Mouse (Mus musculus): ENCODE measurements around the gene Impg1. TPM values are rescaled to one million over a fixed set of nuclear protein-coding genes. Genes with fewer than 3 reads are reported as not detected.
A peak's percentile ranks its signal among the peaks of the same experiment; 100 is the strongest.

Gene Impg1
- polyA plus RNA-seq, 1 experiment, result not detected

- no peak for TF ChIP-seq CTCF (IDR thresholded peaks at IDR 0.05; ENCODE audit: borderline replicate concordance, extremely low read depth, insufficient read depth, insufficient read length)
- no peak for TF ChIP-seq POLR2A (IDR thresholded peaks at IDR 0.05; ENCODE audit: borderline replicate concordance, extremely low read depth, insufficient read depth, insufficient read length, poor library complexity, severe bottlenecking)
- no peak for DNase-seq (ENCODE audit: low read depth)
Measured at GRCm38 (mm10) chr9:80313610-80314009, 151.7 kb downstream of the Impg1 start.

DNA sequence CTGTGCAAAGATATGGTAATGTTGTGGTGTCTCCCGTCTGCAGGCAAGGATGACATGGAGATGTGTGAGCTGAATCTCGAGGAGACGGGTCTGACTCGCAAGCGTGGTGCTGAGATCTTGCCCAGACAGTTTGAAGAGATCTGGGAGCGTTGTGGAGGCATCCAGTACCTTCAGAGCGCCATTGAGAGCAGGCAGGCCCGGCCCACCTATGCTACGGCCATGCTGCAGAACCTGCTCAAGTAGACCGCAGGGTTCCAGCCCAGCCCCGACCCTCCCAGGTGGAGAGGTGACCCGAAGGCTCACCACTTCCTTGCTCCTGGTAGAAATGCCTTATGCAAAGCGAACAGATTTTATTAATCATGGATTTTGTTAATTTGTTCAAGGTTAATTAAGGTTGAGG, 157.7 kb downstream of the Impg1 start:
- TF ChIP-seq CTCF (IDR thresholded peaks at IDR 0.05; ENCODE audit: borderline replicate concordance, extremely low read depth, insufficient read depth, insufficient read length), result no peak
- TF ChIP-seq POLR2A (IDR thresholded peaks at IDR 0.05; ENCODE audit: borderline replicate concordance, extremely low read depth, insufficient read depth, insufficient read length, poor library complexity, severe bottlenecking), result no peak
- DNase-seq (ENCODE audit: low read depth), result peak; percentile 25

- peak; percentile 78 for DNase-seq (ENCODE audit: low read depth)
Measured at GRCm38 (mm10) chr9:80306853-80307252, 158.4 kb downstream of the Impg1 start.

GRCm38 (mm10) chr9:80306390-80306789, 158.9 kb downstream of the Impg1 start:
- DNase-seq (ENCODE audit: low read depth), result no peak
- no peak for TF ChIP-seq CTCF (IDR thresholded peaks at IDR 0.05; ENCODE audit: borderline replicate concordance, extremely low read depth, insufficient read depth, insufficient read length)

More at GRCm38 (mm10) chr9:80306853-80307252, 158.4 kb downstream of the Impg1 start:
- no peak for TF ChIP-seq POLR2A (IDR thresholded peaks at IDR 0.05; ENCODE audit: borderline replicate concordance, extremely low read depth, insufficient read depth, insufficient read length, poor library complexity, severe bottlenecking)
- TF ChIP-seq CTCF (IDR thresholded peaks at IDR 0.05; ENCODE audit: borderline replicate concordance, extremely low read depth, insufficient read depth, insufficient read length), result no peak

- DNase-seq (ENCODE audit: low read depth), result peak; percentile 35
- TF ChIP-seq POLR2A (IDR thresholded peaks at IDR 0.05; ENCODE audit: borderline replicate concordance, extremely low read depth, insufficient read depth, insufficient read length, poor library complexity, severe bottlenecking) (no peak), CTCF (IDR thresholded peaks at IDR 0.05; ENCODE audit: borderline replicate concordance, extremely low read depth, insufficient read depth, insufficient read length) (peak; percentile 16; the same call in 1 of the 2 replicates)
Measured at GRCm38 (mm10) chr9:80303518-80303917, 161.8 kb downstream of the Impg1 start.

DNA sequence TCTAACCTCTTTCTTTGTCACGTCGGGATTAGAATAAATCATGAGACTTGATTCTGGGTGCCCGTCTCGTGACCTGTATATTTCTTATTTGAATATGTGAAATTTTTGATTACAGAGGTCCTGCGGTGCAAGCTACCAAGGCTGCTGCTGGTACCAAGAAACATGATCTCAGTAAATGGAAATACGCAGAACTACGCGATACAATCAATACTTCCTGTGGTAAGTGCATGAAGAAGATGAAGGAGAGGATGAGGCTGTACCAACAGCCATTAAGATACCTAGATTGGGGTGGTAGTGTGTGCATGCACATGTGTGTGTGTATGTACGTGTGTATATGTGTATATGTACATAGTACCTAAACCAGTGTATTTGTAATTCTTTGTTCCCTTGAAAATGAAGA, 166.2 kb downstream of the Impg1 start:
- TF ChIP-seq CTCF (IDR thresholded peaks at IDR 0.05; ENCODE audit: borderline replicate concordance, extremely low read depth, insufficient read depth, insufficient read length), result no peak
- no peak for TF ChIP-seq POLR2A (IDR thresholded peaks at IDR 0.05; ENCODE audit: borderline replicate concordance, extremely low read depth, insufficient read depth, insufficient read length, poor library complexity, severe bottlenecking)
- no peak for DNase-seq (ENCODE audit: low read depth)

GRCm38 (mm10) chr9:80296086-80296485, 169.2 kb downstream of the Impg1 start:
- no peak for TF ChIP-seq CTCF (IDR thresholded peaks at IDR 0.05; ENCODE audit: borderline replicate concordance, extremely low read depth, insufficient read depth, insufficient read length)
- DNase-seq (ENCODE audit: low read depth), result peak; percentile 6

- TF ChIP-seq CTCF (IDR thresholded peaks at IDR 0.05; ENCODE audit: borderline replicate concordance, extremely low read depth, insufficient read depth, insufficient read length) (peak; percentile 16; the same call in 1 of the 2 replicates), POLR2A (IDR thresholded peaks at IDR 0.05; ENCODE audit: borderline replicate concordance, extremely low read depth, insufficient read depth, insufficient read length, poor library complexity, severe bottlenecking) (no peak)
Measured at GRCm38 (mm10) chr9:80293056-80293584, 172.2 kb downstream of the Impg1 start.

DNA sequence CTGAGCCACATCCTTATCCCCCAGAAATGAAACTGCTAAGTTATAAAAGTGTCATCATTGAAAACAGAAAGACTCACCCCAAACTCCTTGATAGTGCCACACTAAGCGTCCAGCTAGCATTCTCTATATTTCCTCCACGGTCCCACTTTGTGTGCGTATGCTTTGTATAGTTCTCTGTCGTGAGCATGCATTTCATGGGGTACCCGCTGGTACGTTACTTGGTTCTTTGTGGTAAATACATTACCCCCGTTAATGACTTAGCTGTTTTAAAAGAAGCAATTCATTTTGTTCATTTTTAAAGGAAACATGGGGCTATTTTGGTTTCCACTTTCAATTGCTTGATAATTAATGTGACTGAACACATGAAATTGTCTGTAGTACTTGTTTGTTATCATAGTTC, 178.4 kb downstream of the Impg1 start:
- no peak for DNase-seq (ENCODE audit: low read depth)
- no peak for TF ChIP-seq CTCF (IDR thresholded peaks at IDR 0.05; ENCODE audit: borderline replicate concordance, extremely low read depth, insufficient read depth, insufficient read length)
- no peak for TF ChIP-seq POLR2A (IDR thresholded peaks at IDR 0.05; ENCODE audit: borderline replicate concordance, extremely low read depth, insufficient read depth, insufficient read length, poor library complexity, severe bottlenecking)

More at GRCm38 (mm10) chr9:80293056-80293584, 172.2 kb downstream of the Impg1 start:
- DNase-seq (ENCODE audit: low read depth), result peak; percentile 75

GRCm38 (mm10) chr9:80284539-80285174, 180.6 kb downstream of the Impg1 start:
- TF ChIP-seq CTCF (IDR thresholded peaks at IDR 0.05; ENCODE audit: borderline replicate concordance, extremely low read depth, insufficient read depth, insufficient read length) (no peak), POLR2A (IDR thresholded peaks at IDR 0.05; ENCODE audit: borderline replicate concordance, extremely low read depth, insufficient read depth, insufficient read length, poor library complexity, severe bottlenecking) (no peak)
- no peak for DNase-seq (ENCODE audit: low read depth)

GRCm38 (mm10) chr9:80282426-80282825, 182.9 kb downstream of the Impg1 start:
- TF ChIP-seq CTCF (IDR thresholded peaks at IDR 0.05; ENCODE audit: borderline replicate concordance, extremely low read depth, insufficient read depth, insufficient read length) (no peak), POLR2A (IDR thresholded peaks at IDR 0.05; ENCODE audit: borderline replicate concordance, extremely low read depth, insufficient read depth, insufficient read length, poor library complexity, severe bottlenecking) (no peak)
- DNase-seq (ENCODE audit: low read depth), result no peak

DNA sequence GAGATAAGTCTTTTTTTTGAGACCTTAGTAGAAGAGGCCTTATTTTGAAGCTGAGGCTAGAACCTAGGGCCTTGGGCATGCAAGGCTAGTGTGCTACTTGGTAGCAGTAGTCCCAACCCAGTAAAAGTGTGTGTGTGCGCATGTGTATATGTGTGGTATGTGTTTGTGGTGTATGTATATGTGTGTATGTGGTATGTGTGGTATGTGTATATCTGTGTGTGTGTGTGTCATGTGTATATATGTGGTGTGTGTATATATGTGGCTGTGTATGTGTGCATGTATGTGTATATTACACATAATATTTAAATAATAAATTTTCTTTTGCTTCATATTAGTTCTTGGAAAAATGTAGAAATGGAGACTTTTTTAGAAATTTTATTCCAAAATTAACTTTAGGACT, 184.6 kb downstream of the Impg1 start:
- no peak for DNase-seq (ENCODE audit: low read depth)
- TF ChIP-seq CTCF (IDR thresholded peaks at IDR 0.05; ENCODE audit: borderline replicate concordance, extremely low read depth, insufficient read depth, insufficient read length) (no peak), POLR2A (IDR thresholded peaks at IDR 0.05; ENCODE audit: borderline replicate concordance, extremely low read depth, insufficient read depth, insufficient read length, poor library complexity, severe bottlenecking) (no peak)

Measured in brain, embryonic 14.5 days (tissue).